ENCODE assay signal across 11 mouse cellular contexts in the genomic region with DNA sequence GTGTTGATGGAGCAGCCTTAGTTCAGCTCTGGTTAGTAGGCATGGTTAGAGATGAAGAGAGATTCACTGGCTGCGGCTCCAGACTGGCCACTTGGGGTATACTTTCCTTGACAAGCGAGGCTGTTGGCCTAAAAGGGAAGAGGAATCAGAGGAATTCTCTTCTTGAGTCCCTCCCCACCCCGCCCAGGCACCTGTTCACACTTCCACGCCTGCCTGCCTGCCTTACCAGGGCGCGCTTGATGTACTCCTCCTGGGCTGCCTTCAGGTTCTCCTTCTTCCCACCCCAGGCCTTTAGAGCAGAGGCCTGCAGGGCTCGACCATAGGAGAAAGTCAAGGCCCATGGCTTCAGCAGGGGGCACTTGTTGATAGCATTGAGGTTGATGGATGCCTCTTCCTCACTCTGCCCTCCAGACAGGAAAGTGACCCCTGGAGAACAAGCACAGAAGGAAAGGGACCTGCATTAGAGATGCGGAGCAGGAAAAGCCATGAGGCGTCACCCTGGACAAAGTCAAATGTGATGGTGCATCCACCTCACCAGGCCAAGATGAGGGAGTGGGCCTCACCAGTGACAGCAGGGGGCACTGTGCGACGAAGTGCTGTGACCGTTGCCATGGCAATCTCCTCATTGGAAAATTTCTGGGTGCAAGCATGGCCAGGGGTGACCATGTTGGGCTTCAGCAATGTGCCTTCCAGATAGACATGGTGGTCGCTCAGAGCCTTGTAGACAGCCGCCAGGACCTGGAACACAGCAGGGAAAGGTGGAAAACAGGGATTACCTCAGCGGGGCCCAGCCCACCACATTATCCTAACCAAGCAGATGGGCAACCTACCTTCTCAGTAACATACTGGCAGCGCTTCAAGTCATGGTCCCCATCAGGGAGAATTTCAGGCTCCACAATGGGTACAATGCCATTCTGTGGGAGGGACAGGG. TPM values are rescaled to one million over a fixed set of nuclear protein-coding genes. Genes with fewer than 3 reads are reported as not detected.
DNase-seq lines count a peak whose midpoint lies in the region; ATAC-seq and TF ChIP-seq lines count a peak whose summit lies in the region.
"Had no signal": no experiment of that assay in that cellular context is flagged by ENCODE, and none has a peak within 500 bp of the region (broad histone marks: within the 10 kb centered on the region; RNA-seq: fewer than 3 reads in every experiment).

No protein-coding gene starts in this region.

- no peak overlapping the region for H3K4me2 ChIP-seq in liver, postnatal 0 days (ENCODE audit: low read depth, low read length)

- 87% methylated on average over 16 of the region's 16 CpGs for WGBS in bone marrow, adult 2 months
- 81% methylated on average over 16 of the region's 16 CpGs for WGBS in liver, postnatal 0 days (ENCODE audit: insufficient replicate concordance)

- TF ChIP-seq POLR2A in bone marrow, adult 2 months (IDR thresholded peaks at IDR 0.05; ENCODE audit: borderline replicate concordance, control insufficient read depth, low read depth, low read length): no peak

- H3K4me1 ChIP-seq in bone marrow, adult 2 months (ENCODE audit: control insufficient read depth, insufficient read depth, low read length): peaks cover 3% of the 10 kb centered on the region
- peaks cover 38% of the 10 kb centered on the region for H3K4me1 ChIP-seq in liver, postnatal 0 days (ENCODE audit: insufficient read depth)

- H3K27me3 ChIP-seq in liver, postnatal 0 days (ENCODE audit: insufficient read depth, low read length): no peaks in the 10 kb centered on the region
- H3K27me3 ChIP-seq: kidney, embryonic 15.5 days had no signal

- ATAC-seq in liver, postnatal 0 days: no peak
- no peak for ATAC-seq in inflammation-experienced regulatory T-cells, adult 6 months

- no peaks in the 10 kb centered on the region for H3K9me3 ChIP-seq in liver, postnatal 0 days (ENCODE audit: low read length)
- H3K9me3 ChIP-seq: kidney, embryonic 15.5 days had no signal

- intact Hi-C loops in gastrocnemius, adult 2 months (cut with DNase I): loop anchor here (10.0 kb wide), 1 partner anchor 331 kb away; the partner anchor contains the start of gene Atp2a1
- intact Hi-C loops in left cerebral cortex, adult 2 months (cut with DNase I): loop anchor here (5.0 to 10.0 kb wide), 2 partner anchors 93 to 291 kb away; partner anchors contain the start of gene Atxn2l

- H3K27ac ChIP-seq in gastrocnemius, adult 2 months: peak overlapping the region; percentile 99
- no peak overlapping the region; the same call in 1 of the 2 replicates for H3K27ac ChIP-seq in left cerebral cortex, adult 2 months
- H3K27ac ChIP-seq in bone marrow, adult 2 months (ENCODE audit: control insufficient read depth, insufficient read depth, low read depth, low read length, poor library complexity): no peak overlapping the region
- no peak overlapping the region for H3K27ac ChIP-seq in liver, postnatal 0 days (ENCODE audit: low read depth)

- H3K4me3 ChIP-seq in gastrocnemius, adult 2 months: peak overlapping the region; percentile 93
- H3K4me3 ChIP-seq in left cerebral cortex, adult 2 months: peak overlapping the region; percentile 81
- H3K4me3 ChIP-seq in bone marrow, adult 2 months (replicated peaks; ENCODE audit: control insufficient read depth, low read depth, low read length): no peak overlapping the region
- H3K4me3 ChIP-seq in liver, postnatal 0 days (ENCODE audit: low read depth, low read length): no peak overlapping the region
- H3K4me3 ChIP-seq: erythroblast, embryonic 14.5 days had no signal

- peak; percentile 45 for TF ChIP-seq CTCF in gastrocnemius, adult 2 months (IDR thresholded peaks at IDR 0.05)
- TF ChIP-seq CTCF in left cerebral cortex, adult 2 months (IDR thresholded peaks at IDR 0.05): peak; percentile 30
- 0 out of 2 replicates have a peak, but pooled peaks have one; percentile 1 for TF ChIP-seq CTCF in bone marrow, adult 2 months (IDR thresholded peaks at IDR 0.05; ENCODE audit: control insufficient read depth, insufficient read depth, low read length)
- TF ChIP-seq CTCF in liver, postnatal 0 days (IDR thresholded peaks at IDR 0.05; ENCODE audit: low read depth): peak; percentile 21; the same call in 1 of the 2 replicates

- no peak for TF ChIP-seq EP300 in liver, postnatal 0 days (IDR thresholded peaks at IDR 0.05; ENCODE audit: low read depth)

- peaks cover 33% of the 10 kb centered on the region for H3K36me3 ChIP-seq in liver, postnatal 0 days (replicated peaks; ENCODE audit: insufficient read depth, low read length)

- peak; percentile 50 for DNase-seq in gastrocnemius, adult 2 months
- no peak for DNase-seq in gastrocnemius, adult 18-20 months (ENCODE audit: low spot score)
- no peak for DNase-seq in left cerebral cortex, adult 2 months (ENCODE audit: extremely low spot score in 1 of 2, low spot score in 2 of 2)
- no peak for DNase-seq in left cerebral cortex, adult 9 months (ENCODE audit: low spot score in 2 of 2)
- no peak for DNase-seq in liver, postnatal 0 days
- no peak for DNase-seq in testis, postnatal 10 days (ENCODE audit: low spot score)
- DNase-seq: gastrocnemius, postnatal 25 days had no signal

- H3K9ac ChIP-seq in liver, postnatal 0 days (replicated peaks): no peak overlapping the region
- H3K9ac ChIP-seq: kidney, embryonic 15.5 days had no signal

RNA-seq across cellular contexts. Expression of gene Fam57b, which starts 1.8 kb away (rescaled TPM):
- 10 to 100 TPM; 61.1 to 64.6 TPM for total RNA-seq in gastrocnemius, adult 2 months (2021)
- total RNA-seq in gastrocnemius, adult 18-20 months (2021): 10 to 100 TPM; 65.3 to 75.7 TPM
- total RNA-seq in left cerebral cortex, adult 2 months (2021): 10 to 100 TPM; 71.6 to 77.4 TPM
- polyA plus RNA-seq in bone marrow, adult 2 months (2011; ENCODE audit: insufficient read depth, insufficient read length, low replicate concordance, missing spikeins): 1.9 TPM in 1 of 2 replicates, not detected in the other
- polyA plus RNA-seq in liver, postnatal 0 days (2015; fragmentation: Nextera tagmentation; extraction: Ambion mirVana): 0.06 and 0.09 TPM in 2 replicates
- polyA plus RNA-seq in inflammation-experienced regulatory T-cells, adult 6 months (2017; shearing (Covaris generic)): not detected
- polyA plus RNA-seq: erythroblast, embryonic 14.5 days had no signal

RNA-seq across cellular contexts. Expression of gene Ppp4c, which starts 3.4 kb away (rescaled TPM):
- 10 to 100 TPM; 22.8 to 25.7 TPM for total RNA-seq in gastrocnemius, adult 2 months (2021)
- 10 to 100 TPM; 20.5 TPM for total RNA-seq in gastrocnemius, adult 18-20 months (2021)
- 10 to 100 TPM; 50.4 TPM for total RNA-seq in left cerebral cortex, adult 2 months (2021)
- polyA plus RNA-seq in bone marrow, adult 2 months (2011; ENCODE audit: insufficient read depth, insufficient read length, low replicate concordance, missing spikeins): 90.6 and 130 TPM in 2 replicates
- polyA plus RNA-seq in liver, postnatal 0 days (2015; fragmentation: Nextera tagmentation; extraction: Ambion mirVana): 69.9 and 72.1 TPM in 2 replicates
- polyA plus RNA-seq in inflammation-experienced regulatory T-cells, adult 6 months (2017; shearing (Covaris generic)): 100 to 1,000 TPM; 118 to 168 (median 129) TPM

RNA-seq across cellular contexts. Expression of gene Tbx6, which starts 14.4 kb away (rescaled TPM):
- under 1 TPM; 0.42 to 0.48 TPM for total RNA-seq in gastrocnemius, adult 2 months (2021)
- total RNA-seq in gastrocnemius, adult 18-20 months (2021): under 1 TPM; 0.52 to 0.59 TPM
- 1 to 10 TPM; 1.1 to 1.2 TPM for total RNA-seq in left cerebral cortex, adult 2 months (2021)
- 7.5 and 13.7 TPM in 2 replicates for polyA plus RNA-seq in bone marrow, adult 2 months (2011; ENCODE audit: insufficient read depth, insufficient read length, low replicate concordance, missing spikeins)
- polyA plus RNA-seq in liver, postnatal 0 days (2015; fragmentation: Nextera tagmentation; extraction: Ambion mirVana): 0.14 and 0.29 TPM in 2 replicates
- 1 to 10 TPM; 2.1 to 3.9 (median 3.7) TPM for polyA plus RNA-seq in inflammation-experienced regulatory T-cells, adult 6 months (2017; shearing (Covaris generic))

RNA-seq across cellular contexts. Expression of gene Ypel3, which starts 18.9 kb away (rescaled TPM):
- 10 to 100 TPM; 74.6 to 93.1 TPM for total RNA-seq in gastrocnemius, adult 2 months (2021)
- 100 to 1,000 TPM in 1 of 2 experiments, 10 to 100 TPM in 1; 84.9 to 101 TPM for total RNA-seq in gastrocnemius, adult 18-20 months (2021)
- 100 to 1,000 TPM; 312 to 323 TPM for total RNA-seq in left cerebral cortex, adult 2 months (2021)
- polyA plus RNA-seq in bone marrow, adult 2 months (2011; ENCODE audit: insufficient read depth, insufficient read length, low replicate concordance, missing spikeins): 236 and 411 TPM in 2 replicates
- polyA plus RNA-seq in liver, postnatal 0 days (2015; fragmentation: Nextera tagmentation; extraction: Ambion mirVana): 65.0 and 74.7 TPM in 2 replicates
- polyA plus RNA-seq in inflammation-experienced regulatory T-cells, adult 6 months (2017; shearing (Covaris generic)): 100 to 1,000 TPM in 1 of 3 experiments, 10 to 100 TPM in 2; 51.9 to 107 (median 70.2) TPM

RNA-seq across cellular contexts. Expression of gene Gdpd3, which starts 29.5 kb away (rescaled TPM):
- 1 to 10 TPM in 1 of 2 experiments, under 1 TPM in 1; 0.67 to 1.3 TPM for total RNA-seq in gastrocnemius, adult 2 months (2021)
- under 1 TPM in 1 of 2 experiments, not detected in 1; 0.46 TPM for total RNA-seq in gastrocnemius, adult 18-20 months (2021)
- 1 to 10 TPM; 2.4 to 3.4 TPM for total RNA-seq in left cerebral cortex, adult 2 months (2021)
- polyA plus RNA-seq in bone marrow, adult 2 months (2011; ENCODE audit: insufficient read depth, insufficient read length, low replicate concordance, missing spikeins): 20.1 and 40.1 TPM in 2 replicates
- polyA plus RNA-seq in liver, postnatal 0 days (2015; fragmentation: Nextera tagmentation; extraction: Ambion mirVana): 0.77 and 1.6 TPM in 2 replicates
- polyA plus RNA-seq in inflammation-experienced regulatory T-cells, adult 6 months (2017; shearing (Covaris generic)): 100 to 1,000 TPM in 2 of 3 experiments, 10 to 100 TPM in 1; 97.0 to 604 (median 276) TPM

Comparison
In these comparisons a context has a peak if more than half of its experiments do, and no peak if none do; other contexts are left out.
1. H3K4me3 ChIP-seq: peak in gastrocnemius, adult 2 months (single experiment) and left cerebral cortex, adult 2 months (single experiment); none in bone marrow, adult 2 months (single experiment) and liver, postnatal 0 days (single experiment).
2. Peak in every context shown above with its lines, with median percentiles within 50 percentile points of each other: CTCF ChIP-seq.